Mouse (Mus musculus): ENCODE results near the gene Gm10271. TPM values are rescaled to one million over a fixed set of nuclear protein-coding genes. Genes with fewer than 3 reads are reported as not detected.

Gm10271 gene
- polyA plus RNA-seq, 1 experiment from 2014 or later, result not detected

DNA sequence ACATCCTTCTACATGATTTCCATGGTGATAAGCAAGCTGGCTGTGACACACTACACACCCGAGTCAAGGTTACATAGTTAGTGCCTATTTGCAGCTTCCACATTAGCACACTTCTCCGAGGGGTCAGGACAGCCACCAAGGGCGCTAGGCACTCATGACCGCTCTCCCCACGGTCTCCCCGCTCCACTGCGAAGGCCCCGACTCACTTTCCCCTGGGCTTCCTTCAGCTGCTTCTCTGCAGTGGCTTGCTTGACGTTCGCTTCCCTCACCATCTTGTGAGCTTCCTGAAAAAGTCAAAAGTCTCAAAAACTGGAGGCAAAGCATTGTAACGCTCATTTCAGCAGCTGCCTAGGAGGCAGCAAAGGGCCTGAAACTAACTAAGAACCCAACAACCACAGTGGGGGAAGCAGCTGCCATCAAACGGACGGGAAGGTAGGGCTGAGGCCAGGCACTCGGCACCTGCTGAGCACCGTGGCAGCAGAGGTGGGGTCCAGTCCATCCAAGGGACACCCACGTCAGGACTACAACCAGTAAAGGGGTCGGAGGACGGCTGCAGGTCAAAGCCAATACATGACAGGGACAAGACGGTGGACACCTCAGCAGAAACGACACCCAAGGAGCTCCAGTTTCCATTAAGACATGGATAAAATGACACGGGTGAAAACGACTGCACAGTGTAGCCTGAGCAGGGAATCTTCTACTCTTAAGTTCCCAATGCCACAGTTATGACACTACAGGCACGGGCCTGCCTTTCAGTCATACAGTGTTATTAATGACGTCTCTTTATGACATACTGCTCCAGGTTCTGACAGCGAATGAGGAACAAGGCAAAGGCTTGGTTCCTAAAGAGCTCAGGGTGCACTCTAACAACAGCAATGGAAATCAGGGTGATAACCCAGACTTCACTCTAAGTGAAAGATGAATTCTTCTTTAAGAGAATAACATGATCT, 52.8 kb downstream of the Gm10271 start:
- Histone ChIP-seq H3K36me3 (ENCODE audit: control insufficient read depth, insufficient read depth, low read length) (peaks cover 8% of the 10 kb centered on the region), H3K27me3 (ENCODE audit: control insufficient read depth, insufficient read depth, low read depth, low read length) (no peaks in the 10 kb centered on the region)

DNA sequence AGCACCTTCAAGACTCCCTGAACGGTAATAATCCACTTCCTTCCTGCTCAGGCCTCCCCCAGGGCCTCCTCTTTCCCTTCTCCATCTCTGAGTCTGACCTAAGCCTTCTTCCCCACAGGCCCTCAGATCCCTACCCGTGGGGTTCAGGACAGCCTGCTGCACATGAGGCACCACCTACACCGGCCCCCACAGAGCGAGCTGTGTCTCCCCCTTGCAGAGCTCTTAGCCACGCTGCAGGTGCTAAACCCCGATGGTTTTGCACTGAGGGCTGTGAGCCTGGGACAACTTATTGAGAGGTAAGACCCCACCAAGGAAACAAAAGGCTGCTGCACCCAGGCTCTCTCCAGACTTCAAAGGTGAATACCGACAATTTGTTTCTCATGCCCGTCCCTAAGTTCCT, 55.8 kb downstream of the Gm10271 start:
- H3K36me3 ChIP-seq (ENCODE audit: control insufficient read depth, insufficient read depth, low read length), result peaks cover 8% of the 10 kb centered on the region; the same call in 1 of the 2 replicates
- no peak overlapping the region for H3K4me2 ChIP-seq (ENCODE audit: low read depth, low read length)
- no peaks in the 10 kb centered on the region for H3K9me3 ChIP-seq (ENCODE audit: control insufficient read depth, low read length)
- no peak for ATAC-seq (ENCODE audit: low read depth)
- H3K27ac ChIP-seq (ENCODE audit: low read length), result no peak overlapping the region
- H3K27me3 ChIP-seq (ENCODE audit: control insufficient read depth, insufficient read depth, low read depth, low read length), result no peaks in the 10 kb centered on the region
- H3K4me1 ChIP-seq (replicated peaks; ENCODE audit: control insufficient read depth, insufficient read depth, low read length), result no peaks in the 10 kb centered on the region
- no peak overlapping the region for H3K9ac ChIP-seq (ENCODE audit: low read length)
- H3K4me3 ChIP-seq (ENCODE audit: low read length), result no peak overlapping the region
- WGBS, result 75% methylated on average over 8 of the region's 8 CpGs

More for the DNA sequence above, 52.8 kb downstream of the Gm10271 start:
- Histone ChIP-seq H3K9me3 (ENCODE audit: control insufficient read depth, low read length) (no peaks in the 10 kb centered on the region), H3K4me3 (ENCODE audit: low read length) (no peak overlapping the region), H3K4me1 (replicated peaks; ENCODE audit: control insufficient read depth, insufficient read depth, low read length) (no peaks in the 10 kb centered on the region), H3K9ac (ENCODE audit: low read length) (no peak overlapping the region), H3K27ac (ENCODE audit: low read length) (no peak overlapping the region), H3K4me2 (ENCODE audit: low read depth, low read length) (no peak overlapping the region)
- ATAC-seq (ENCODE audit: low read depth), result no peak
- whole genome bisulfite sequencing, result 85% methylated on average over 25 of the region's 25 CpGs

- Histone ChIP-seq H3K4me3 (ENCODE audit: low read length) (no peak overlapping the region), H3K9me3 (ENCODE audit: control insufficient read depth, low read length) (no peaks in the 10 kb centered on the region), H3K36me3 (ENCODE audit: control insufficient read depth, insufficient read depth, low read length) (peaks cover 8% of the 10 kb centered on the region), H3K27ac (ENCODE audit: low read length) (no peak overlapping the region), H3K4me2 (ENCODE audit: low read depth, low read length) (no peak overlapping the region), H3K4me1 (replicated peaks; ENCODE audit: control insufficient read depth, insufficient read depth, low read length) (no peaks in the 10 kb centered on the region), H3K9ac (ENCODE audit: low read length) (no peak overlapping the region), H3K27me3 (ENCODE audit: control insufficient read depth, insufficient read depth, low read depth, low read length) (no peaks in the 10 kb centered on the region)
- WGBS, result 90% methylated on average over 8 of the region's 8 CpGs
- ATAC-seq (ENCODE audit: low read depth), result no peak
These were observed 57.1 kb downstream of the Gm10271 start for GRCm38 (mm10) chr10:116915286-116915685.

DNA sequence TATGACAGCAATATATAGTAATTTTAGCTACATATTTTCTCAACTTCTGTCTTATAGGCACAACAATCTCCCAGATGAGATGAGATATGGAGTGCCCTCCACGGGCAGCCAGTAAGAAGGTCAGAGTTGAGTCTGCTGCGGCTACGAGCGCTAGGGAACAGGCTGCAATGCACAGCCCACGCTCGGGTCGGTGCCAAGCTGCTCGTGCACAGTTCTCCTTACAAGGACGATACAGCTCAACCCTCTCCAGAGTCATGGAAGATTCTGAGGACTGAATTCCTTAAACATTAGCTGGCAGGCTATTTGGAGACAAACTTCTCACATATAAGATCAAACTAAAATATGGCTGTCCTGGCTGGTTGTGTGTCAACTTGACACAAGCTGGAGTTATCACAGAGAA, 57.8 kb downstream of the Gm10271 start:
- H3K4me2 ChIP-seq (ENCODE audit: low read depth, low read length), result no peak overlapping the region
- peaks cover 14% of the 10 kb centered on the region for H3K36me3 ChIP-seq (ENCODE audit: control insufficient read depth, insufficient read depth, low read length)
- 71% methylated on average over 9 of the region's 9 CpGs for WGBS
- no peak overlapping the region for H3K9ac ChIP-seq (ENCODE audit: low read length)
- ATAC-seq (ENCODE audit: low read depth), result no peak
- H3K4me3 ChIP-seq (ENCODE audit: low read length), result no peak overlapping the region
- no peaks in the 10 kb centered on the region for H3K27me3 ChIP-seq (ENCODE audit: control insufficient read depth, insufficient read depth, low read depth, low read length)
- no peaks in the 10 kb centered on the region for H3K9me3 ChIP-seq (ENCODE audit: control insufficient read depth, low read length)
- H3K27ac ChIP-seq (ENCODE audit: low read length), result no peak overlapping the region
- H3K4me1 ChIP-seq (replicated peaks; ENCODE audit: control insufficient read depth, insufficient read depth, low read length), result no peaks in the 10 kb centered on the region

DNA sequence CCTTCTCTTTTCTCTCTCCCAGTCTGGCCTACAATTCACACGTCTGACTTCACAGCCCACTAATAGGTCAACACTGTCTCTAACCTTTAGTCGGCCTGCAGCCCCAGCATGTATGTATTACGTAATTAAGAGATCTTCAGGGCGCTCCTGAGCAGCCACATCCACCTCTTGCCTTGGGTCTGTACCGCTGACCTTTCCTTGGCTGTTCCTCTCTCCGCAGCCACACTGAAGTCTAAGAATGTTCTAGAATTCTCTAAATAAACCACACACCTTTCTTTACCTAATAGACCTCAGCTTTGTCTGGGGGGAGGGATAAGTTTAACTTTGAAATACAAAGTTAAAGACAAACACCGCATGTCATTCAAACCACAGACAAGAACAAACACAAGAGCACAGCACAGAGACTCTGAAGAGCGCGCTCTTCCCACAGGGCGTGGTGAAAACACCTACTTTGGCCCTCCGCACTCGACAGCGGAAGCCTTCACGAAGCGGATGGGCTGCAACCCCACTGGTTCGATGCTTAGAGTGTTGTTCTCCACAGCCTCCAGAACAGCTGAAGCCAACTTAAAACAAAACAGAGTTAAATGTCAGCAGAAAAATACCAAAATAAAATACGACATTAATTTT, 58.6 kb downstream of the Gm10271 start:
- WGBS, result 72% methylated on average over 17 of the region's 17 CpGs
- H3K4me1 ChIP-seq (replicated peaks; ENCODE audit: control insufficient read depth, insufficient read depth, low read length), result no peaks in the 10 kb centered on the region
- H3K4me2 ChIP-seq (ENCODE audit: low read depth, low read length), result no peak overlapping the region
- no peaks in the 10 kb centered on the region for H3K9me3 ChIP-seq (ENCODE audit: control insufficient read depth, low read length)
- H3K27ac ChIP-seq (ENCODE audit: low read length), result no peak overlapping the region
- no peaks in the 10 kb centered on the region for H3K27me3 ChIP-seq (ENCODE audit: control insufficient read depth, insufficient read depth, low read depth, low read length)
- H3K9ac ChIP-seq (ENCODE audit: low read length), result no peak overlapping the region
- ATAC-seq (ENCODE audit: low read depth), result peak; percentile 45
- H3K4me3 ChIP-seq (ENCODE audit: low read length), result no peak overlapping the region
- peaks cover 16% of the 10 kb centered on the region for H3K36me3 ChIP-seq (ENCODE audit: control insufficient read depth, insufficient read depth, low read length)

- no peak overlapping the region for H3K9ac ChIP-seq (ENCODE audit: low read length)
- H3K4me3 ChIP-seq (ENCODE audit: low read length), result no peak overlapping the region
- H3K36me3 ChIP-seq (ENCODE audit: control insufficient read depth, insufficient read depth, low read length), result peaks cover 21% of the 10 kb centered on the region
- H3K4me1 ChIP-seq (replicated peaks; ENCODE audit: control insufficient read depth, insufficient read depth, low read length), result no peaks in the 10 kb centered on the region
- no peaks in the 10 kb centered on the region for H3K27me3 ChIP-seq (ENCODE audit: control insufficient read depth, insufficient read depth, low read depth, low read length)
- 84% methylated on average over 9 of the region's 9 CpGs for WGBS
- no peak for ATAC-seq (ENCODE audit: low read depth)
- H3K4me2 ChIP-seq (ENCODE audit: low read depth, low read length), result no peak overlapping the region
- H3K9me3 ChIP-seq (ENCODE audit: control insufficient read depth, low read length), result no peaks in the 10 kb centered on the region
- no peak overlapping the region for H3K27ac ChIP-seq (ENCODE audit: low read length)
These were observed 59.6 kb downstream of the Gm10271 start for GRCm38 (mm10) chr10:116912850-116913249.

DNA sequence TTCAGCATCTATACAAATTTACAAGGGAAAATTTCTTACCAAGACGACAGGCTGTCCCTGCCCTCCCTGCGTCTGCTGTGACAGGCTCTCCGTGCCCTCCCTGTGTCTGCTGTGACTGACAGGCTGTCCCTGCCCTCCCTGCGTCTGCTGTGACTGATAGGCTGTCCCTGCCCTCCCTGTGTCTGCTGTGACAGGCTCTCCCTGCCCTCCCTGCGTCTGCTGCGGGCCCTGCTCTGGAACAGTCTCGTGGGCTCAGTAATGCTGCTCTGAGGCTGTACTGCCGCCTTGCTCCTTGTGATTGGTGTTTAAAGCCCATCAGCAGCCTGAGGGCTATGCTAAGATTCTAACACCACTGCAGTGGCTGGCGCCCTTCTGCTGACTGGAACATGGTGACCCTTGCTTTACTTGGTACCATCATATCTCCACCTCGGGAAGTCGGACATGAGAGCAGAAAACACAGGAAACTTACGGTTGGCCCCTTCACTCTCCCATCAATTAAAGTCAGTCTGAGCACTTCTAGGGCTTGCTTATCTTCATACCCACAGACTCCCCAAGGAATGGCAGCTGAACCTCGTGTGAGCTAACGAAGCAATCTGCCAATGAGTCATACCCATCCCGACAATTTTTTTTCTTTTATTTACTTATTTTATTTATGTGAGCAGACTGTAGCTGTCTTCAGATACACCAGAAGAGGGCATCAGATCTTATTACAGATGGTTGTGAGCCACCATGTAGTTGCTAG, 63.3 kb downstream of the Gm10271 start:
- WGBS, result 69% methylated on average over 15 of the region's 15 CpGs
- H3K9ac ChIP-seq (ENCODE audit: low read length), result no peak overlapping the region
- H3K4me3 ChIP-seq (ENCODE audit: low read length), result no peak overlapping the region
- H3K9me3 ChIP-seq (ENCODE audit: control insufficient read depth, low read length), result no peaks in the 10 kb centered on the region
- H3K4me2 ChIP-seq (ENCODE audit: low read depth, low read length), result no peak overlapping the region
- no peaks in the 10 kb centered on the region for H3K27me3 ChIP-seq (ENCODE audit: control insufficient read depth, insufficient read depth, low read depth, low read length)
- no peak for ATAC-seq (ENCODE audit: low read depth)
- peaks cover 30% of the 10 kb centered on the region for H3K36me3 ChIP-seq (ENCODE audit: control insufficient read depth, insufficient read depth, low read length)
- no peak overlapping the region for H3K27ac ChIP-seq (ENCODE audit: low read length)
- no peaks in the 10 kb centered on the region for H3K4me1 ChIP-seq (replicated peaks; ENCODE audit: control insufficient read depth, insufficient read depth, low read length)

Measured in lung, embryonic 16.5 days (tissue).